Mouse (Mus musculus) hindlimb bud, embryonic 11.5 days (tissue): ENCODE measurements around the gene AC161166.1.
"Not testable (repeated sequence)": the region's sequence is repeated elsewhere in the genome, so short reads cannot be mapped to it uniquely, and the experiment has no call there.

Source experiments
- DNase-seq: peaks from one replicate; pipeline ENCODE4 v3.0.0-alpha.2; 2012; ENCODE audit warnings: low read depth, low spot score; ENCODE audit errors: extremely low spot score

The AC161166.1 gene

DNA sequence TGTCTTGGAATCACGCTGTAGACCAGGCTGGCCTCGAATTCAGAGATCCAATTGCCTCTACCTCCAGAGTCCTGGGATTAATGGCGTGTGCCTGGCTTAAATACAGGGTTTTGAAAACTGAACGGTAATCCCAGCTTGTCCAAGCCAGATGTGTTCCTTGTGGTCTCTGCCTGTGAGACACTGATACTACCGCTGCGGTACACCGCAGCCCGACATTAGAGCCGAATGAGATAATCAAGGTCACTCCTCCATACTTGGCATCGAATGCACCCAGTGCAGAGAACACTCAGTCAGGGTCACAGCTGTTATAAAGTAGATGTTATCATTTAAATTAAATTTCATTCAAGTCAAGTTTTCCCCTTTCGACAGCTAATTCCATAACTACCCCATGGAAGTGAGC lies 16.6 kb upstream of the AC161166.1 start:
- DNase-seq: no peak

DNA sequence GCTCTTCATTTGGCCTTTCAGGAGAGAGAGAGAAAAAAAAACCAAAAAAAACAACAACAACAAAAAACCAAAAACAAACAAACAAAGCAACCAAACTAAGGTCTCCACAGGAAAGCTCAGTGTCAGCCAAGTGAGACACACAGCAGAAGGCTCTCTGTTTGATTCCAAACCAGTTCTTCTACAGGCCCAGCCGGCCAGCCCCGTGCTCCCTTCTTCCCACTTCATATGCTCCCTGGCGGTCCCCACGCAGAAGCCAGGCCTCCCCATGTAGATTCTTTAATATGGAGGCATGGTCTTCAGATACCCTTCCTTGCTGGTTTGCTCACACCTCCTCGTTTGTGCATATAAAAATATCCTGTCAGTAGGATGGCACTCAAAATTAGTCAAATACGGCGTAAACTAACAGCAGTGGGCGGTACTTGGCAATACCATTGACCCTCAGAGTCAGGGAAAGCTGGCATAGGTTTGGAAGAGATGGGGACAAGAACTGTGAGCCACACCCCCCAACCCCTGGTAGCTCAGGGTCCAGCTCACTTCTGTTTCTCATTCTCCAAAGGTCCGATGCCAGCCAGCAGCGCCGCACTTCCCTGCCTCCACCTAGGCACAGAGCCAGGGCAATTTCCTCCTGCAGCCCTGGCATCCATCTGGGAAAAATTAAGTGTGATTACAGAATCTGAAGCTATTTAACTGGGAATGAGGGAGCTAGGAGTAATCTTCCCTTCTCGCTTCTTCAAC lies 13.6 kb upstream of the AC161166.1 start:
- no peak for DNase-seq

DNA sequence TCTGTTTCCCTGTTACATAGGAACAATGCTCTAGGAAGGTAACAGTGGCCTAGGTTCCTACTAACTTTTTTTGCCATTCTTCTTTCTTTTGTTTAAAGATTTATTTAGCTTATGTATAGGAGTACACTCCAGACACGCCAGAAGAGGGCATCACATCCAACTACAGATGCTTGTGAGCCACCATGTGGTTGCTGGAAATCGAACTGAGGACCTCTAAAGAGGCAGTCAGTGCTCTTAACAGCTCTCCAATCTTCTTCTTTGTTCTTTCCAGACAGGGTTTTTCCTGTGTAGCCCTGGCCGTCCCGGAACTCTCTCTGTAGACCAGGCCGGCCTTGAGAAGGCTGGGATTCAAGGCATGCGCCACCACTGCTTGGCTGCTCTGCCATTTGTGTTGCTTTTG lies 12.7 kb upstream of the AC161166.1 start:
- no peak for DNase-seq

DNA sequence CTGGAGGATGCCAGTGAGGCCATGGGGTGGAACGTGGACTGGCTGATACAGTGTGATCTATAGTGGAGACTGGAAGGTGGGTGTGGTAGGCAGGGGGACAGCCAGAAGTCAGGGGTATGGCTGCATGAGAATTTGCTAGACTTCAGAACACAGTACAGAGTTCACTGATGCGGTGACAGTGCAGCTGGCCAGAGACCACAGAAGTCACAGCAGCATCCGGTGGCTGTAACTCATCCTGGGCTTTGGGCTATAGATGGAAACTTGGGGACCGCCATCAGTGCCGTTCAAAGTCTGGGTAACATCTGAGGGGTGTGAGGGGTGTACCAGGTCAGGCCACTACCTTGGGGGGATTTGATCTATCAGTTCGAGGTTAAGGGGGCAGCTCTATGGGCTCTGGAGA lies 11.5 kb upstream of the AC161166.1 start:
- no peak for DNase-seq

DNA sequence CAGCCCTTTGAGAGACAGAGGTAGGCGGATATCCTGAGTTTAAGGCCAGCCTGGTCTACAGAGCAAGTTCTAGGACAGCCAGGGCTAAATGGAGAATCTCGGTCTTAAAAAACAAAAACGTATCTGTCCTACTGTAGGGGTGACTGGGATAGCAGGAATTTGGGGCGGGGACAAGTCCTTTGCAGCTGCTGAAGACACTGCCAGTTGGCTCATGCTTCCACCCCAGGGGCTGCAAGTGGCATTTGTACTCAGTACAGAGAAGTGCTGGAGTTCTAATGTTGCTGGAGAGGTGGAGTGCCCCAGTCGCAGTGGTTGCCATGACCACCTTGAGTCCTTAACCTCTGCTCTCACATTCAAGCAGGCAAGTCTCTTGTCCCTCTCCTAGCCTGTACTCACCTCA lies 10.6 kb upstream of the AC161166.1 start:
- DNase-seq: no peak

DNA sequence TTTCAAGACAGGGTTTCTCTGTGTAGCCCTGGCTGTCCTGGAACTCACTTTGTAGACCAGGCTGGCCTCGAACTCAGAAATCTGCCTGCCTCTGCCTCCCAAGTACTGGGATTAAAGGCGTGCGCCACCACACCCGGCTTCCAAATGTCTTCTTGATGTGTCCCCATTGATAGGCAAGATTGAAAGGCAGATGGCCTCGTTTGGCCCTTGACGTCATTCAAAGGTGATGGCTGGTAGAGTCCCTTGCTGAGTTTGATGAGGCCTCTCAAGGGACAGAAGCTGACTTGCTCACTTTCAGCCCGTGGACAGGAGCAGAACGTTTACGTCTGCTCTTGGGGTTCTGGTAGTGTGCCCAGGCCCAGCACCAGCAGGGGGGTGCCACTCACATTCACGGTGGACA lies 7.8 kb upstream of the AC161166.1 start:
- not testable (repeated sequence) for DNase-seq

DNA sequence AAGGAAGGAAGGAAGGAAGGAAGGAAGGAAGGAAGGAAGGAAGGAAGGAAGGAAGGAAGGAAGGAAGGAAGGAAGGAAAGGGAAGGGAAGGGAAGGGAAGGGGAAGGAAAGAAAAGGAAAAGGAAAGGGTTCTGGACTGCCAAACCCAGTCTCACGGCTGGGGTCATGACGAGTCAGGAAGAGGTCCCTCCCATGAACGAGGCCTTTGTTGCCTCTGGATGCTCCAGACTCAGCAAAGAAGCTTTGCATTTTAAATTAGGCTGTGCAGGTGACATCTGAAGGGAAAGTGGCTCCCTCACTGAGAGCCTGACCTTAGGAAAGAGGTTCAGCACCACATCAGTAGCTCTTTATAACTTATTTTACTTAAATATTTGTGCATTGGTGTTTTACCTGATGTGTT lies 6.9 kb upstream of the AC161166.1 start:
- no peak for DNase-seq

DNA sequence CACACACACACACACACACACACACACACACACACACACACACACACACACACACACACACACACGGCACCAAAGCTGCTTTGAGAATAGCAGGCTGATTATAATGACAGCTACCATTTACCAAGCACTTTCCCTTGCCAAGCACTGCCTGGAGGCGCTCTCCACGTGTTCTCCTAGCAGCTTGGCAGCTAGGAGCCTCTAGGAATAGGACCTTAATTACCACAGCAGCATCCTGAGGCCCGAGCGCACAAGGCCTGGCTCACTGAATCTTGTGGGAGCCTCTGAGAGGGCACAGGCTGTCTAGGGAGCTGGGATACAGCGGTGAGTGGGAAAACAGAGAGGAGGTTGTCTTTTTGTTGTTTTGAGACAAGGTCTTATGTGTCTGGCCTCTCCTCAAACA lies 5.4 kb upstream of the AC161166.1 start:
- DNase-seq: no peak

DNA sequence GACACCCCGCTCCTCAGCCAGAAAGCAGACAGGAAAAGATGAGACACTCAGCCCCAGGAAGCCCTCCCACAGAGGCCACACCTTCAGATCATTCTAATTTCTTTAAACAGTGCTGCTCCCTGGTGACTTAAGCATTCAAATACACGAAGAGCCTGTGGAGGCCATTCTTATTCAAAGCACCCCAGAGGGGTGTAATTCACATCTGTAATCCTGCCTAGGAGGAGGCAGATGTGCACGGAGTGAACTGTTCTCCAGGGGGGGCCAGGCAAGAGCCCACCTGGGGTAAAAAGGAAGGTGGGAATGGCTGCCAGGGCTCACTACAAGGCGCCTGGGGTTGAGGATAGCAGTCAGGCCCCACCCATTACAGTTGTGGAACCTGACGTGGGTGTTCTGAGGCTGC lies 4.8 kb upstream of the AC161166.1 start:
- DNase-seq: no peak

DNA sequence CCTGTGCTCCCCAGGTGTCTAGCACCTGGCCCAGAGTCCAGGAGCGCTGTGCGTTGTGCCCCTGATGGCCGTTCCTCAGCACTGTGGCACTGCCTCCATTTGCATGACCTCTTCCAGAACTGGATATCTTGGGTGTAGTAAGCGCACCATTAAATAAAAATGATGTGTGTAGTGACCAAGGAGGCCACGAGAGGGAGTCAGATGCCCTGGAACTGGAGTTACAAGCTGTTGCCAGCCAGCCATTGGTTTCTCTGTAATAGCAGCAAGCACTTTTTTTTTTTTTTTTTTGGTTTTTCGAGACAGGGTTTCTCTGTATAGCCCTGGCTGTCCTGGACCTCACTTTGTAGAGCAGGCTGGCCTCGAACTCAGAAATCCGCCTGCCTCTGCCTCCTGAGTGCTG lies 4.1 kb upstream of the AC161166.1 start:
- not testable (repeated sequence) for DNase-seq

DNA sequence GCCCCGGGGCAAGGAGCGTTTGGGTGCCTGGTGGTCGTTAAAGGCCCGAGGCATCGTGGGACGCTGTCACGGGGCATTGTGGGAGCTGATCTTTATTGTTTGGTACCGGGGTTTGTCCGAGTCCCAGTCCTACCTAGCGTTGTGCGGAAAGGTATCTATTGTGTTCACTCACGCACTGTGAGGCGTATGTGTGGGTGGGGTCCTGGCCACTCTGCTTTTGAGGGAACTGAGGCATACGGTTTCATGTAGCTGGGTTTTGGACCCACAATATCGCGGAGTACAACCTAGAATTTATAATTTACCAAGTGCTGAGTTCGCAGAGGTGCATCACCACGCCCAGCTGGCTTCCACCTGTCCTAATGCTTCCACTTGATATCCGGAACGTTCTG lies 4.5 kb downstream of the AC161166.1 start:
- no peak for DNase-seq

DNA sequence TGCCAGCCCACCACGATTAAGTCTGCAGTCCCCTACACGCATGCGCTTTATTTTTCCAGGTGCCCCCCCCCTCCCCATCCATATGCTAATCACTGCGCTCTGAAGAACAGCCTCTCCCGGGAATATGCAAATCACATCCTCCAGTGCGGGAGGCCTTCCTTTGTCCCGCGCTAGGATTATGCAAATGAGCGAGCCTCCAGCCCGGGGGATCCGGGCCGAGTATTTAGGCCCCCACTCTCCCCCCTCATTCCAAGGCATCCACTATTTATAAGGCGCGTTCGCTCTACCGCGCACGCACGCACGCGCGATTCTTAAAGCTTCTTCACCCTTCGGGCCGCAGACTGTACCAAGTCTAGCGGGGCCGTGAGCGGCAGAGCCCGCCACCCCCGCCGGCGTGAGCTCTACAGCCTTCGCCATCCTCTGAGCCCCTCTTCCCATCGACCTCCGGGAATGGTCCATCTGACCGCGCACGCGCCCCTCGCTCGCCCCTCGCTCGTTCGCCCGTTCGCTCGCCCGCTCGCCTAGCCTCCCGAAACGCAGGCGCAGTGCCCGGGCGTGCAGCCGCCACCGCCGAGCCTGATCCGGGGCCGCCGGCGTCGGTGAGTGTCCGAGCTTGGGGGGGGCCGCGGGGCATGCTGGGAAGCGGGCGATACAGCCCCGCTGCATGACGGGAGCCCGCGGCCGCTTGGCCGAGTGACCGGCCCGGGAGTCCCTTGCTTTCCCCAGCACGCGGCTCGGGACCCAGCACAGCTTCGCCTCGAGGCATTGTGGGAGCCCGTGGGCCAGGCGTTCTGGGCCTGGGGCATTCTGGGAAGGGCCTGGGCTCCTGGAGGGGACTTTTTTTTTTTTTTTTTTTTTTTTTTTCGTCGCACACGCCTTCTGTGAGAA lies 5.2 kb downstream of the AC161166.1 start, which contains the start of gene Zfp428:
TSS of gene Zfp428 (plus strand) at position 169 of the 888 bp plus-strand sequence.
- peak; percentile 67 for DNase-seq

DNA sequence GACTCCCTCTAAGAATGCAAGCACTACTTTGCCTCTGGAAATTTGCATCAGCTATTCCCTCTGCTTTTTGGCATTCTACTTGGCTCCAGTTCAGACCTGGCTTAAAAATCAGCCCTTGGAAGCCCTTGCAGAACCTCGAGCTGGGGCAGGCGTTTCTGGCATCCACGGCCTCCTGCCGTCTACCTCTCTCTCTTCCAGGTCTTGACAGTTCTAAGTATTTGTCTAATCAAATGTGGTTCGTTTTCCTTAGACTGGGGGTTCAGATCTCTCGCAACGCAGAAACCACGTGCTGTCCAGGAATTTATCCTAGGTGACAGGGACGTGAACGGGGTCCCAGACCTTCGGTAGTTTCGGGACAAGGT lies 5.8 kb downstream of the AC161166.1 start:
- DNase-seq: no peak

DNA sequence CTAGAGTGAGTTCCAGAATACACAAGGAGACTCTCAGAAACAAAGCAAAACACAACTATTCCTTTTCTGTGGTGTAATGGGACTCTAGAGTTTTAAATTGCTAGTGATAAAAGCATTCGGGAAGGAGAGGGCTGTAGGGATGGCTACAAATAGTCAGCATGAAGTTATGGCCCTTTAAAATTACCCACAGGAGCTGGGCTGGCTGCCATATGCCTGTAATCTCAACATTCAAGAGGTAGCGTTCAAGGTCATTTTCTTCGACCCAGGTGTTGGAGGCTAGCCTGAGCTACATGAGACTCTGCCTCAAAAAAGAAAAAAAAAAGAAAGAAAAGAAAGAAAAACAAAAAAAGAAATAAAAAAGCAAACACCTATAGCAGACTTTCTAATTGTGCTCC lies 6.2 kb downstream of the AC161166.1 start:
- no peak for DNase-seq

DNA sequence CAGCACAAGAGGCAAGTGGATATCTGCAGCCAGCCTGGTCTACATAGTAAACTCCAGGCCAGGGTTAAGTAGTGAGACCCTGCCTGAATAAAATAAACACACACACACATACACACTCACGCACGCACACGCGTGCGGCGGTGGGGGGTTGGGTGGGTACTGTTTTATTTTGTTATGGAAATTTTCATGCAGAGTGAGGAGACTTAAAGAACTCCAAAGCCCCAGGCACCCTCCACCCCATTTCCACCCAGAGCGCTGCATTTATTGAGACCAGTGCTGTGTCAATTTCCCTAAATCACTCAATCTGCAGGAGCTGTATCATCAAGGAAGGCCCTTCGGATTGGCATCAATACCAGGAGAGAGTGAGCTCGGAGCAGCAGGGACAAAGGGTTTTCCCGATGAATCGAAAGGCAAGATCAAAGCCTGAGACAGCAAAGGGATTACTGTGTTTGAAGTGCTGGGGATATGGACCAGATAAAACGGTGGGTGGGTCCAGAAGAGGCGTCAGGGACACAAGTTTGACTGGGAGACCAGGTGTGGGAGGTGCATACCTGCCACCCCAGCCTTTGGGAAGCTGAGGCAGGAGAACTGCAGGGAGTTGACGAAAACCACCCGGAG lies 6.7 kb downstream of the AC161166.1 start:
- DNase-seq: no peak

DNA sequence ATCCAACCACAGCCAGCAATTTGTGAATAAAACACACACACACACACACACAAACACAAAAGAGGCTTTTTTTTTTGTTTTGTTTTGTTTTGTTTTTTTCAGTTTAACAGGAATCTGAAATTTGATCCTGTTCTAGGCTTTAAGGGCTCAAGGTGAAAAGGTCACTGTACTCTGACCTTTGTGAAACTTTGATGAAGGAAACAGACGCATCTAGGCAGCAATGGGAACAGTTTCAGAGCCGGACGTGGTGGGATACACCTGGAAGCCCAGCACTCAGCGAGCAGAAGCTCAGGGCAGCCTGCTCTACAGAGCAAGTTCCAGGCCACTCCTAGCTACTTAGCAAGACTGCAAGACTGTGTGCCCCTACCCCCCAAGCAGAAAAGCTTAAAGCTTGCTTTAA lies 7.4 kb downstream of the AC161166.1 start:
- no peak for DNase-seq

DNA sequence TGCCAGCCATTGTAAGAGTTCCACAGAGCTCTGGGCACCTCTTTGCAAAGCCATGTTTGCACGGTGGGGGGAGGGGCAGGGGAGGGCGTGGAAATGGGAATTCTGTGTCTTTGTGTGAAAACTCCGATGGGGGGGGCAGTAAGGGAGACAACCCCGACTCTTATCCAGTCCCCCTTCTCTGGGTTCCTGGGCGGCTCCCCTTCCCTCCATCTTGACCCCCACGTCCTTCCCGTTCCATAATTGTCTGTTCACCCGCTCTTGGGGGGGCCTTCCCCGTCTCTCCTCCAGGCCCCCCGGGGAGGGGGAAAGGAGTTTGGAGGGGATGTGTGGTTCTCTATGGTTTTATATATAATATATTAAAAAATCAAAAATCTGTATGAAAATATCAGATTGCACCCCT lies 8.3 kb downstream of the AC161166.1 start:
- no peak for DNase-seq

DNA sequence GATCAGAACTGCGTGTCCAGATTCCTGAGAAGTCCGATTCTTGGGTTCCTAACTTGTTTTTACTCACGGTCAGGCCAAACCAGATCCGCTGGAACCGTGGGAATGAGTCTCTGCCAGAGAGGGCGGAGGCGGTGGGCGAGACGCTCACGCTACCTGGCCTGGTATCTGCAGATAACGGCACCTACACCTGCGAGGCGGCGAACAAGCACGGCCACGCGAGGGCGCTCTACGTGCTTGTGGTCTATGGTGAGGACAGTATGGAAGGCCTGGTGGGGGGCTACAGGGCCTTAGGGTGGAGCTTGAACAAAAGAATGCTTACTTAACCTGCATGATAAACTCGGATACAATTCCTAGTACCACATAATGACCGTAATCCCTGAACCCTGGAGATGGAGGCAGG lies 10.8 kb downstream of the AC161166.1 start:
- DNase-seq: no peak

DNA sequence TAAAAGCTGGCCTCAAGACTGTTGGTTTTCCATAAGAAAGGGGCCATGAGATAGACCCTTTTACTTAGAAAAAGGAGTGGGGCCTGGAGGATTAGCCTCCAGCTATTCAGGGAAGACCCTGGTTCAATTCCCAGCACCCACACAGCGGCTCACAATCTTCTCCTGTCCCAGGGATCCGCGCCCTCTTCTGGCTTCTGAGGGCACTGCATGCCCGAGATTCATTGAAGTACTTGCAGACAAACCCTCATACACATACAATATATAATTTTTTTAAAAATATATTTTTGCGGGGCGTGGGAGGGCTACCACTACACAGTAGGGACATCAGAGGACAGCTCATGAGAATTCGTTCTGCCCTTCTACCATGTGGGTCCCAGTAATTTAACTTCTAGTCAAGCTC lies 11.3 kb downstream of the AC161166.1 start:
- DNase-seq: no peak

DNA sequence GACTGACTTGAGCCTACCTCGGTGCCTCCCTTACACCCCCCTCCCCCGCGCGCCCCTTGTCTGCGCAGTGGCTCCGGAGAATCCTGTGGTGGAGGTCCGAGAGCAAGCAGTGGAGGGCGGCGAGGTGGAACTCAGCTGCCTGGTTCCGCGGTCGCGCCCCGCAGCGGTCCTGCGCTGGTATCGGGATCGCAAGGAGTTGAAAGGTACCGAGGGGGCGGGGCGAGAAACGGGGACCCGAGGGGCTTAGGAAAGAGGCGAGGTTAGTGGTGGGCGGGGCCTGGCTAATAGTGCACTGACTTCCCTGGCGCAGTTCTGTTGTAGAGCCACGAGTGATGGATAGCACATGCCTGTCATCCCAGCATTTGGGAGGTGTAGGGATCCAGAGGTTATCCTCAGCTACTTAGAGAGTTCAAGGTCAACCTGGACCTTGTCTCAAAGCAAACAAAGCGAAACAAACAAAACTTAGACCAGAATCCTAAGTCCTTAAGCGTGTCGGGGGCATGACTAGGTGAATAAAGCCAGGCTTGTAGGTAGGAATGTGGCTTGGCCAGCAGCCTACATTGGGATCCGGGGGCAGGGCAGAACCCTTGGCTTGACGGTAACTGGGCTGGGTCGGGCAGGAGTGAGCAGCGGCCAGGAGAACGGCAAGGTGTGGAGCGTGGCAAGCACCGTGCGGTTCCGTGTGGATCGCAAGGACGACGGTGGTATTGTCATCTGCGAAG lies 12.2 kb downstream of the AC161166.1 start:
- DNase-seq: no peak

DNA sequence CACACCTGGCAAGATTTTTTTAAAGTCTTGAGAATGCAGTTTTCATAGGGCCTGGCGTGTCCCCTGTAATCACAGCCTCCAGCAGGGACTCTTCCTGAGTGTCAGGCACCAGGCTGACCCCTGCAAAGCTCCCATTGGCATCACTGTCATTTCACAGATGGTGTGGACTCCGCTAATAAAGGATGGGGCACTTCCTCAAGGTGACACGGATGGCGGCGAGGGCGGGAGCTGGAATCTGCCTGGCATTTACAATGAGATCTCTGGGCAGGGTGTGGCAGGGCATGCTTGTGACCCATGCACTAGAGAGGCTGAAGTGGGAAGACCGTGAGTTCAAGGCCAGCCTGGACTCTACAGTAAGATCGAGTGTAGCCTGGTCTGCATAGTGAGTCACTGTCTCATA lies 24.0 kb downstream of the AC161166.1 start:
- no peak for DNase-seq
